Mouse (Mus musculus): ENCODE data around the gene Gm48552. TPM values are rescaled to one million over a fixed set of nuclear protein-coding genes. Genes with fewer than 3 reads are reported as not detected.
A peak's percentile ranks its signal among the peaks of the same experiment; 100 is the strongest.

The Gm48552 gene
- polyA plus RNA-seq, 1 experiment = not detected

DNA sequence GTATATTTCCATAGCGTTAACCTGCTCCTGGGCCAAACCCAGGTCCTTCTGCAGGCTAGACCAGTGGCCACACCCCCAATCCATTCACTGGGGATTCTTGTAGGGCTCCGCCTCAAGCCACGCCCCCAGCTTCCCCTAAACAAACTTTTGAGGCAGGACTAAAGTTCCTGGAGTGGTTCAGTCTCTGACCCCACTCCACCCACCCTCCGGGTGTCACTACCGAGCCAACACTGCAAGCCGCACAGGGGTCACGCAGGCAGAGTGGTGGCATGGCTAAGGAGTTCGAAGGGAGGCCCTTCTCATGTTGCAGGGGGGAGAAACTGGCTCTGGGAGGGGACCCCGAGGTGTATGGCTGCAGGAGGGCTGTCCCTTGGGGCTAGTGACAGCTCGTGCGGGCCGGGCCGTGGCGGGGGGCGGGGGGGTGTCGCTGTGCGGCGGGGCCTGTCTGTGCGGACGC lies 40.8 kb downstream of the Gm48552 start:
- H3K27ac ChIP-seq (ENCODE audit: insufficient read depth, low read depth, low read length) = peak overlapping the region; percentile 75
- 2% methylated on average over 20 of the region's 20 CpGs for WGBS
- TF ChIP-seq POLR2A (IDR thresholded peaks at IDR 0.05; ENCODE audit: insufficient read depth, low read depth, low read length) (no peak), CTCF (IDR thresholded peaks at IDR 0.05; ENCODE audit: insufficient read depth, low read depth, low read length) (no peak)
- peak overlapping the region; percentile 86 for H3K4me3 ChIP-seq (ENCODE audit: insufficient read depth, low read depth, low read length)
- peaks cover 67% of the 10 kb centered on the region for H3K4me1 ChIP-seq (ENCODE audit: control insufficient read depth, insufficient read depth, low read length)

DNA sequence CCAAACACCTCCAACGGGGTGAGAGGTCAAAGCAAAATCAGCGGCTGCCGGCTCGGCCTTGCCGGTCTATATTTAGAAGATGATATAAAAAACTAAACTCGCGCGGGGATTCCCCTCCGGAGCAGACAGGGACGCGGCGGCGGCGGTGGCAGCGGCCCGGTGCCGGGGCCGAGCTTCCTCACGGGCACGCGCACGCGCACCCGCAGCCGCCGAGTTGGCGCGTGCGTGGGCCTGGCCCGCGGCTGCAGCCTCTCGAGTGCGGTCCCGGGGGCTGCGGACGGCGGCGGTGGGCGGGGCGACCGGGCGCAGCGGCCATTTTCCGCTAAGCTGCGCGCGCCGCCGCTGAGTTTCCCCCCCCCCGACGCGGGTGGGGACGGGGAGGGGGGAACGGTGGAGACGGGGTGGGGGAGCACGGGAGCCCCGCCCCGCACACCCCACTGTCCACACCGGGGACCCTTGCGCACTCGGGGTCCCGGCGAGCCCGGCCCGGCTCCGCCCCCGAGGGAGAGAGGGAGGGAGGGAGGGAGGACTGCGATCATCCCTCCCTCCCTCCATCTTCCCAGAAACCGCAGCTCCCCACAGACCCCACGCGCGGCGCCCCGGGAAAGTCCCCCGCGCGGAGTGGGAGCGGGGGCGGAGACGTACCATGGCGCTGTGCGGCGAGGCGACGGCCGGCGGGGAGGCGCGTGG lies 41.5 kb downstream of the Gm48552 start:
- Histone ChIP-seq H3K4me3 (ENCODE audit: insufficient read depth, low read depth, low read length) (peak overlapping the region; percentile 86), H3K4me1 (ENCODE audit: control insufficient read depth, insufficient read depth, low read length) (peaks cover 65% of the 10 kb centered on the region), H3K27ac (ENCODE audit: insufficient read depth, low read depth, low read length) (peak overlapping the region; percentile 87)
- WGBS = 1% methylated on average over 81 of the region's 89 CpGs
- no peak for TF ChIP-seq CTCF (IDR thresholded peaks at IDR 0.05; ENCODE audit: insufficient read depth, low read depth, low read length)
- TF ChIP-seq POLR2A (IDR thresholded peaks at IDR 0.05; ENCODE audit: insufficient read depth, low read depth, low read length) = 0 out of 2 replicates have a peak, but pooled peaks have one; percentile 7

DNA sequence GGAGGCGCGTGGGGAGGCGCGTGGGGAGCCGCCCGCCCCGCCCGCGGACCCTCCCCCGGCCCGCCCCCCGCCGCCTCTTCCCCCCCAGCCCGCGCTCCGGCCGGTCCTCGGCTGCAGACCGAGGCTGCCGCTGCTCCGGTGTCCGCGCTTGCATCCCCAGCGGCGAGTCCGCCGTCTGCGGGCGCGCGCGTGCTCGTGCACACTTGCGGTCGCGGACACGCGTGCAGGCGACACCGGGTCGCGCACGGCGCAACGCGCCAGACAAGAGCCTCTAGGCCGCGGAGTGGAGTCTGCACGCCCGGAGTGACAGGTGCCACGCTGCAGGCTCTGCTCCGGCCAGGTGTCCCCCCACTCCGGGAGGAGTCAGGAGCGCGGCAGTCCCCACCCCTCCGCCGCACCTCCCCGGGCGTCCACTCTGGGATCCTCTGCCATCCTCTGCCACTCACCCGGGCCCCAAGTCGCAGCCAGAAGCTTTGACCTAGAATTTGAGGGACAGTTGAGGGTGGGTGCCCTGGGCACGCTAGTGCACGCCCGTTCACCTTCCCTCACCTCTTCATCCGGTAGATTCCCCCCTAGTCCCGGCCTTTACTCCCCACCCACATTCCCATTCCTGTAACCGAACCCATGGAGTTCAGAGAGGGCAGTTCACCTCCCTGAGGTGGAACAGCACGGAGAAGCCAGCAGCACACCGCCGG lies 42.2 kb downstream of the Gm48552 start:
- H3K27ac ChIP-seq (ENCODE audit: insufficient read depth, low read depth, low read length) = peak overlapping the region; percentile 87
- H3K4me3 ChIP-seq (ENCODE audit: insufficient read depth, low read depth, low read length) = peak overlapping the region; percentile 86
- H3K4me1 ChIP-seq (ENCODE audit: control insufficient read depth, insufficient read depth, low read length) = peaks cover 60% of the 10 kb centered on the region
- WGBS = 2% methylated on average over 55 of the region's 70 CpGs
- TF ChIP-seq POLR2A (IDR thresholded peaks at IDR 0.05; ENCODE audit: insufficient read depth, low read depth, low read length) (peak; percentile 73), CTCF (IDR thresholded peaks at IDR 0.05; ENCODE audit: insufficient read depth, low read depth, low read length) (no peak)

DNA sequence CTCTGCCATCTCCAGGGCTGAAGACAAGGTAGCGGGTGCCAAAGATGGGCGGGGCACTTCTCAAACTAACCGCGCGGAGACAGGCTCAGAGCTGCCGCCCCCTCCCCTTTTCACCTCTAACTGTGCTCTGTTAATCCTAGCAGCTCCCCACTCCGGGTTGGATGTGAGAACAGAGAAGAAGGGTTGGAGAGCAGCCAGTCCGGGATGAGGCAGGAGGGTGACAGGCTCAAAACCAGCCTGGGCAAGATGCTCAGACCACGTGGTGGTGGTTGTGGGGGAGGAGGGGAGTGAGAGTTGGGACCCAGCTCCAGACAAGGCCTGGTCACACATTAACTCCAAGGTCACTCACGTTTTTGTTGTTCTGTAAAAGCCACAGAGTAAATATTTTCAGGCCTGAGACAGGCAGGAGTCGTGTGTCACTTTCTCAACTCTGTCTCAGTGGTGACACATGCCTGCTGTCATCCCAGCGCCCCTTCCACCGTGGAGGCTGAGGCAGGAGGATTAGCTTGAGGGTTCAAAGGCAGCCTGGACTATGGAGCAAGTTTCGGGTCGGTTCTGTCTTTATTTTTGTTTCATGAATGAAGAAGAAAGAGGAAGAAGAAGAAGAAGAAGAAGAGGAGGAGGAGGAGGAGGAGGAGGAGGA lies 42.8 kb downstream of the Gm48552 start:
- no peak for TF ChIP-seq POLR2A (IDR thresholded peaks at IDR 0.05; ENCODE audit: insufficient read depth, low read depth, low read length)
- no peak for TF ChIP-seq CTCF (IDR thresholded peaks at IDR 0.05; ENCODE audit: insufficient read depth, low read depth, low read length)
- peaks cover 53% of the 10 kb centered on the region for H3K4me1 ChIP-seq (ENCODE audit: control insufficient read depth, insufficient read depth, low read length)
- H3K27ac ChIP-seq (ENCODE audit: insufficient read depth, low read depth, low read length) = peak overlapping the region; percentile 83; the same call in 1 of the 2 replicates
- H3K4me3 ChIP-seq (ENCODE audit: insufficient read depth, low read depth, low read length) = peak overlapping the region; percentile 86
- 21% methylated on average over 15 of the region's 15 CpGs for WGBS

DNA sequence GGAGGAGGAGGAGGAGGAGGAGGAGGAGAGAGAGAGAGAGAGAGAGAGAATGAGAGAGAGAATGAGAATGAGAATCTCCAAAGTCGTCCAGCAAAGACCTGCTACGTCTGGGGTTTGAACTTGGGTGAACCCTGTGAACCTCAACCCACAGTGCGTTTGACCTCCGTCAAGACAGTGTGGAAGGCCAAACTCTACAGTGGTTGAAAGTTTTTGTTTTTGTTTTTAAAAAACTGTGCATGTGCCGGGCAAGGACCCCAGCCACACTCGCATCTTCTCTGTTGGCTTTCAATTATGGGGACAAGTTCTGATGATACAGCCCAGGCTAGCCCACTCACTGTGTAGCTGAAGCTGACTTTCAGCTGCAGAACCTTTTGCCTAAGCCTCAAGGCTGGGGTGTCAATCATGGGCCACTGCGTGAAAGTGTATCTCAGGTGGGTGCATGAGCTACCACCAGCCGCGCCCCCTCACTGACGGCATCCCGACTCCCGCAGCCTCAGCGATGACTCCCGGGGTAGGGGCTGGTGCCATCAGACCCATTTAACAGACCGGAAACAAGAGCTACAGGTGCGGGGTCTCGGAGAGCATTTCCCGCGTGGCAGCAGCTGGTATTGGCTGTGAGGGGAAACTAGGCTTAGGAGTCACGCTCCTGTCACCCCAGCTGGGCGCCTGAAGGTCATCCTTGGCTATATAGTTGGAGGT lies 43.5 kb downstream of the Gm48552 start:
- 53% methylated on average over 21 of the region's 21 CpGs for WGBS
- H3K4me1 ChIP-seq (ENCODE audit: control insufficient read depth, insufficient read depth, low read length) = peaks cover 47% of the 10 kb centered on the region
- H3K27ac ChIP-seq (ENCODE audit: insufficient read depth, low read depth, low read length) = peak overlapping the region; percentile 29
- no peak for TF ChIP-seq POLR2A (IDR thresholded peaks at IDR 0.05; ENCODE audit: insufficient read depth, low read depth, low read length)
- TF ChIP-seq CTCF (IDR thresholded peaks at IDR 0.05; ENCODE audit: insufficient read depth, low read depth, low read length) = peak; percentile 50; the same call in 1 of the 2 replicates
- peak overlapping the region; percentile 23 for H3K4me3 ChIP-seq (ENCODE audit: insufficient read depth, low read depth, low read length)

DNA sequence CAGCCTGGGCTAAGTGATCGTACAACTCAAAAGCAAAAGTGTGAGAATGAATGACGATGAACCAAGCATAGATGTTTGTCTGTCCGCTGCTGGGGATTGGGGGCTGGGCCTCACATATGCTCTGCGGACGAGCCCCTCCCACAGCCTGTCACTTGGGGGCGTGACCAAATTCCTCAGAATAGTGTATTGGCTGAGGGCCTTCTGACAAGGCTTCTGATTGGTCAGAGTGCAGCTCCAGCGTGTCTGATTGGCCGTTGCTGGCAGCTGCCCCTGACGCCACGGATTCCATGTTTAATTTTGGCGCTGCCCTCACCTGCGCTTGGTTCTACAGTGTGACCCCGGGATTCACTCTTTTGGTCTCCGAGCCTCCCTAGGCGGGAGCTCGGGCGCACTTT lies 44.1 kb downstream of the Gm48552 start:
- WGBS = 1% methylated on average over 17 of the region's 17 CpGs
- H3K4me1 ChIP-seq (ENCODE audit: control insufficient read depth, insufficient read depth, low read length) = peaks cover 45% of the 10 kb centered on the region

DNA sequence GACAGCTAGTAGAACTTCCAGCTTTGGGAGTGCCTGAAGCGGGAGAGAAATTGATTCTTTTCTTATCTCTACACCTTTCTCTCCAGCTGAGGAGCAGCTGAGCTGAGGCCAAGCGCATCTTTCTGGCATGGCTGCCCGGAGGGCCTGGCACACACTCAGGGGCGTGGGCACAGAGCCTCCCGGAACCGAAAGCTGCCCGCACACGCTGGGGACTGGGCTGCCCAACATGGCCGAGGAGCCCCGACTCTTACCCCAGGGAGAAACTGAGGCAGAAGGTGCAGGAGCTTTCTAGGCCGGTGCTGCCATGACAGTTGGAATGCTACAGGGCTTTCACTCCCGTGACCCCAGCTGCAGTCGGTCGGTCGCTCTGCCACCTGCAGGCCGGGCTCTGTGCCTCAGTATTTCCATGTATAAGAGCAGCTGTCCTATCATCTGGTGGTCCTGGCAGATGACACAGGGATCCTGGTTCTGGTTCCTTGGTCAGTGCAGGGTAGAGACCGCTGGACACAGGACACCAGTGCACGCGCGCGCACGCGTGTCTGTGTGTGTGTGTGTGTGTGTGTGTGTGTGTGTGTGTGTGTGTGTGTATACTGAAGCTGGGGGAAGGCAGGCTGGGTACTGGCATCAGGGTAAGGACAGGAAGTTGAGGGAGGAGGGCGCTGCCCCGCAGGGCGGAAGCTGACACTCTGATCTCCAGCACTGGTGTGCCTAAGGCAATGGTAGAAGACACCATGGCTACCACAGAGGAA lies 44.9 kb downstream of the Gm48552 start:
- H3K4me1 ChIP-seq (ENCODE audit: control insufficient read depth, insufficient read depth, low read length) = peaks cover 45% of the 10 kb centered on the region
- WGBS = 57% methylated on average over 26 of the region's 26 CpGs
- H3K4me3 ChIP-seq (ENCODE audit: insufficient read depth, low read depth, low read length) = no peak overlapping the region
- peak overlapping the region; percentile 56; the same call in 1 of the 2 replicates for H3K27ac ChIP-seq (ENCODE audit: insufficient read depth, low read depth, low read length)
- no peak for TF ChIP-seq CTCF (IDR thresholded peaks at IDR 0.05; ENCODE audit: insufficient read depth, low read depth, low read length)
- TF ChIP-seq POLR2A (IDR thresholded peaks at IDR 0.05; ENCODE audit: insufficient read depth, low read depth, low read length) = no peak

More for the DNA sequence above, 44.1 kb downstream of the Gm48552 start:
- no peak for TF ChIP-seq CTCF (IDR thresholded peaks at IDR 0.05; ENCODE audit: insufficient read depth, low read depth, low read length)
- TF ChIP-seq POLR2A (IDR thresholded peaks at IDR 0.05; ENCODE audit: insufficient read depth, low read depth, low read length) = no peak
- Histone ChIP-seq H3K4me3 (ENCODE audit: insufficient read depth, low read depth, low read length) (peak overlapping the region; percentile 38), H3K27ac (ENCODE audit: insufficient read depth, low read depth, low read length) (peak overlapping the region; percentile 56)

Measured in olfactory bulb, adult 2 months (tissue).